Mouse (Mus musculus): ENCODE data around the gene Zc3h10. TPM values are rescaled to one million over a fixed set of nuclear protein-coding genes. Genes with fewer than 3 reads are reported as not detected.

Gene Zc3h10
- polyA plus RNA-seq, 1 experiment from 2014 or later, result 16.3 TPM

DNA sequence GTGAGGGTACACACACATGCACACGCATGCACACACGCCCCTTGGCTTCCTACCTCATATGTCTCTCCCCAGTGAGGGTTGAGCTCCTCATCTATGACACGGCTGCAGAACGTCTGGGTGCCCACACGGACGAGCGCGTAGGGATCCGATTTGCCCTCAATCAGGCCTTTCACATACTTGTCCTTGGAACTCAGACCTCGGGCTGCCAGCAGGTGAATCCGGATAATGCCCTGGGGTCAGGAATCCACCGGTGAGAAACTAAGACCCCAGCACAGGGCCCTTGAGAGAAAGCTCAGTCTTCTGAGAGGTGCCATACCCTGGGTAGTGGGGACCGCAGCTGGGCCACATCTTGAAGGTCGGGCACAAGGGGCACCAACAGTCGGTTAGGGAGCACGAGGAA is 27.0 kb downstream of the Zc3h10 start:
- H3K4me1 ChIP-seq (replicated peaks; ENCODE audit: control insufficient read depth, insufficient read depth, low read length), result 0 out of 2 replicates have a peak, but pooled peaks cover 2% of the 10 kb centered on the region
- no peak for DNase-seq (ENCODE audit: low spot score)
- H3K4me3 ChIP-seq (replicated peaks; ENCODE audit: low read length), result no peak overlapping the region
- no peak for ATAC-seq (ENCODE audit: low FRiP score)
- H3K4me2 ChIP-seq (replicated peaks), result no peak overlapping the region
- 0 out of 2 replicates have a peak, but pooled peaks cover 12% of the 10 kb centered on the region for H3K36me3 ChIP-seq (replicated peaks; ENCODE audit: control insufficient read depth, insufficient read depth)
- WGBS, result 87% methylated on average over 16 of the region's 16 CpGs
- no peaks in the 10 kb centered on the region for H3K9me3 ChIP-seq (ENCODE audit: control insufficient read depth, low read length)
- H3K27ac ChIP-seq, result no peak overlapping the region
- peaks cover 24% of the 10 kb centered on the region for H3K27me3 ChIP-seq (ENCODE audit: control insufficient read depth, insufficient read depth, low read length)
- H3K9ac ChIP-seq, result no peak overlapping the region

DNA sequence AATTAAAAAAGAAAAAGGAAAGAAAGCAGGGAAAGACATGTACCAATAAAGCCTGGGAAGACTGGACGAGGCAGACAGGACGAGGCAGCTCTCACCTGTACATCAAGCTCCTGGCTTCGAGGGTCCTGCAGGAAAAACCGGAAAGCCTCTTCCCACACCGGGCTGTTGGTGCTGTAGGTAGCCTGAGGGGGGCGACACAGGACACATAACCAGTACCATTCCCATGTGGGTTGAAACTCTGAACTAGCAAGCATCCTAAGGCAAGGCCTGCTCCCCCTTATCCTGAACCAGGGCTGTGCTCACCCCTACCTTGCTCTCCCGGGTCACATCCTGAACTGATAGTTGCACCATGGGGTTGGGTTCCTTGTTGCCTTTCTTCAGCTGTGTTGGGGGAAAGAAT is 28.7 kb downstream of the Zc3h10 start:
- WGBS, result 66% methylated on average over 7 of the region's 7 CpGs
- no peak for DNase-seq (ENCODE audit: low spot score)
- H3K36me3 ChIP-seq (replicated peaks; ENCODE audit: control insufficient read depth, insufficient read depth), result 0 out of 2 replicates have a peak, but pooled peaks cover 17% of the 10 kb centered on the region
- no peak overlapping the region for H3K9ac ChIP-seq
- H3K9me3 ChIP-seq (ENCODE audit: control insufficient read depth, low read length), result no peaks in the 10 kb centered on the region
- H3K4me2 ChIP-seq (replicated peaks), result no peak overlapping the region
- H3K27ac ChIP-seq, result no peak overlapping the region
- no peaks in the 10 kb centered on the region for H3K4me1 ChIP-seq (replicated peaks; ENCODE audit: control insufficient read depth, insufficient read depth, low read length)
- peaks cover 17% of the 10 kb centered on the region for H3K27me3 ChIP-seq (ENCODE audit: control insufficient read depth, insufficient read depth, low read length)
- no peak overlapping the region for H3K4me3 ChIP-seq (replicated peaks; ENCODE audit: low read length)
- ATAC-seq (ENCODE audit: low FRiP score), result no peak

DNA sequence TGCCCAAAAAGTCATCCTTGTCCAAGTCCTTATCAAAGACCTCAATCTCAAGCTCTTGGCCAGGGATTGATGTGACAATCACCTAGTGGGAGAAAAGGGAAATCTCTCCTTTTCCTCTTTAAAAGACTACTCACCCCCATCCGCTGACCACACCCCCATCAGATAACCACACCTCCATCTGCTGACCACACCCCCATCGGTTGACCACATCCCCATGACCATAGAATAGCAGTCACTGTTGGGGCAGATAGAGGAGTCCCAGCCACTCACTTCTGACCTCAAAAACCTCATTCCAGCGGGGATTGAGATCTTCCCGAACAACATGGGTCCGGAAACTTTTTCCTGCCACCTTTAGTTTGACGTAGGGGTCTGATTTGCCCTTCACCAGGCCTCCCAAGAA is 30.9 kb downstream of the Zc3h10 start:
- DNase-seq (ENCODE audit: low spot score) (no peak), ATAC-seq (ENCODE audit: low FRiP score) (no peak)
- no peaks in the 10 kb centered on the region for H3K9me3 ChIP-seq (ENCODE audit: control insufficient read depth, low read length)
- no peak overlapping the region for H3K9ac ChIP-seq
- H3K27me3 ChIP-seq (ENCODE audit: control insufficient read depth, insufficient read depth, low read length), result peaks cover 16% of the 10 kb centered on the region
- no peak overlapping the region for H3K4me3 ChIP-seq (replicated peaks; ENCODE audit: low read length)
- peaks cover 36% of the 10 kb centered on the region; the same call in 1 of the 2 replicates for H3K36me3 ChIP-seq (replicated peaks; ENCODE audit: control insufficient read depth, insufficient read depth)
- WGBS, result 21% methylated on average over 6 of the region's 6 CpGs
- H3K4me1 ChIP-seq (replicated peaks; ENCODE audit: control insufficient read depth, insufficient read depth, low read length), result no peaks in the 10 kb centered on the region
- no peak overlapping the region for H3K27ac ChIP-seq
- H3K4me2 ChIP-seq (replicated peaks), result no peak overlapping the region

DNA sequence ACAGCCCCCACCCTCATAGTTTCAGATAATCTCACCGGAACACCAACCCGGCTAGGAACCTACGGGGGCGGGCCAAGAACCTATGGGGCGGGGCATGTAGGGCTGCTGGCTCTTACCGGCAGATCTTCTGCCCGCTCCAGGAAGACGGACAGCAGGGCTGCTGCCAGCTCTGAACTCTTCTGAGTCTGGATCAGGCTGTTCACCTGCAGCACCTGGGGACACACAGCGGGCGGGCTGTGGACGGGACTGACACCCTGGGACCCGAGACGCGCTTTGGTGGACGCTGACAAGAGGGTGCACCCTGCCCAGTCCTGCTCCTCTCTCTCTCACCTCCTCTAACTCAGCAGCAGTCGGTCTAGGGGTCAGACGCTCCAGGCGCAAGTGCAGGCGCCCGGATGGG is 31.5 kb downstream of the Zc3h10 start:
- H3K27me3 ChIP-seq (ENCODE audit: control insufficient read depth, insufficient read depth, low read length), result peaks cover 16% of the 10 kb centered on the region
- H3K9me3 ChIP-seq (ENCODE audit: control insufficient read depth, low read length), result no peaks in the 10 kb centered on the region
- H3K4me1 ChIP-seq (replicated peaks; ENCODE audit: control insufficient read depth, insufficient read depth, low read length), result no peaks in the 10 kb centered on the region
- H3K36me3 ChIP-seq (replicated peaks; ENCODE audit: control insufficient read depth, insufficient read depth), result peaks cover 37% of the 10 kb centered on the region; the same call in 1 of the 2 replicates
- no peak overlapping the region for H3K4me3 ChIP-seq (replicated peaks; ENCODE audit: low read length)
- H3K27ac ChIP-seq, result no peak overlapping the region
- H3K9ac ChIP-seq, result no peak overlapping the region
- no peak overlapping the region for H3K4me2 ChIP-seq (replicated peaks)
- DNase-seq (ENCODE audit: low spot score) (no peak), ATAC-seq (ENCODE audit: low FRiP score) (no peak)
- WGBS, result 17% methylated on average over 19 of the region's 20 CpGs

DNA sequence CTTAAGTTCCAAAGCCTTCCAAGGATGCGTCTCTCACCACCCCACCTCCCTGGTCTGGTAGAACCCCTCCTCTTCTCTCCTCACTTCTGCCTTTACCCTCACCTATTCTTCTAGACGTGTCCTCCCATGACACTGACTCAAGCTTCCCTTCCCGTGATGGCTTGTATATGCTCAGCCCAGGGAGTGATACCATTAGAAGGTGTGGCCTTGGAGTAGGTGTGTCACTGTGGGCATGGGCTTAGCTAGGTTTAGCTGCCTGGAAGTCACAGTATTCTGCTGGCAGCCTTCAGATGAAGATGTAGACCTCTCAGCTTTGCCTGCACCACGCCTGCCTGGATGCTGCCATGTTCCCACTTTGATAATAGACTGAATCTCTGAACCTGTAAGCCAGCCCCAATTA is 32.5 kb downstream of the Zc3h10 start:
- WGBS, result 81% methylated on average over 4 of the region's 4 CpGs
- DNase-seq (ENCODE audit: low spot score), result no peak
- no peak overlapping the region for H3K27ac ChIP-seq

DNA sequence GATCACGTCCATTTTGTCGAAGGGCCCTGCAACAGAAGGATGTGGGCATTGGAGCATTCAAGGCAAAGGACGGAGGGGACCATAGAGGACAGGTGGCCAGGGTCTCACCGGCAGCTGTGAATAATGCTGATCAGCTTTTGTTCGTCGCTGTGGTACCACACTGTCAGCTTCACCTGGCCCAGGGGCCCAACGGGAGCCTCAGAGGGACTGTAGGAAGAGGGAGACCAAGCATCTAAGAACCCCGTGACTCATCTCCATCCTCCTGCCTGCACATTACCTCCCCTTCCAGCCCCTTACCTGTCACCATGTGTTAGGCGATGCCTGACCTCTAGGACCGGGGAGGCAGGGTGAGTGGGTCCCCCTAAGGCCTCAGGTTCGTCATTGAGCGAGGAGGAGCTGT is 35.8 kb downstream of the Zc3h10 start:
- no peaks in the 10 kb centered on the region for H3K4me1 ChIP-seq (replicated peaks; ENCODE audit: control insufficient read depth, insufficient read depth, low read length)
- no peak overlapping the region for H3K27ac ChIP-seq
- ATAC-seq (ENCODE audit: low FRiP score) (no peak), DNase-seq (ENCODE audit: low spot score) (no peak)
- H3K9ac ChIP-seq, result no peak overlapping the region
- H3K36me3 ChIP-seq (replicated peaks; ENCODE audit: control insufficient read depth, insufficient read depth), result peaks cover 40% of the 10 kb centered on the region; the same call in 1 of the 2 replicates
- H3K4me3 ChIP-seq (replicated peaks; ENCODE audit: low read length), result no peak overlapping the region
- H3K27me3 ChIP-seq (ENCODE audit: control insufficient read depth, insufficient read depth, low read length), result peaks cover 4% of the 10 kb centered on the region; the same call in 1 of the 2 replicates
- WGBS, result 82% methylated on average over 12 of the region's 12 CpGs
- no peak overlapping the region for H3K4me2 ChIP-seq (replicated peaks)
- H3K9me3 ChIP-seq (ENCODE audit: control insufficient read depth, low read length), result no peaks in the 10 kb centered on the region

More for the DNA sequence above, 32.5 kb downstream of the Zc3h10 start:
- Histone ChIP-seq H3K4me2 (replicated peaks) (no peak overlapping the region), H3K4me1 (replicated peaks; ENCODE audit: control insufficient read depth, insufficient read depth, low read length) (no peaks in the 10 kb centered on the region), H3K9ac (no peak overlapping the region), H3K9me3 (ENCODE audit: control insufficient read depth, low read length) (no peaks in the 10 kb centered on the region), H3K4me3 (replicated peaks; ENCODE audit: low read length) (no peak overlapping the region), H3K36me3 (replicated peaks; ENCODE audit: control insufficient read depth, insufficient read depth) (peaks cover 41% of the 10 kb centered on the region; the same call in 1 of the 2 replicates), H3K27me3 (ENCODE audit: control insufficient read depth, insufficient read depth, low read length) (peaks cover 16% of the 10 kb centered on the region)
- no peak for ATAC-seq (ENCODE audit: low FRiP score)

DNA sequence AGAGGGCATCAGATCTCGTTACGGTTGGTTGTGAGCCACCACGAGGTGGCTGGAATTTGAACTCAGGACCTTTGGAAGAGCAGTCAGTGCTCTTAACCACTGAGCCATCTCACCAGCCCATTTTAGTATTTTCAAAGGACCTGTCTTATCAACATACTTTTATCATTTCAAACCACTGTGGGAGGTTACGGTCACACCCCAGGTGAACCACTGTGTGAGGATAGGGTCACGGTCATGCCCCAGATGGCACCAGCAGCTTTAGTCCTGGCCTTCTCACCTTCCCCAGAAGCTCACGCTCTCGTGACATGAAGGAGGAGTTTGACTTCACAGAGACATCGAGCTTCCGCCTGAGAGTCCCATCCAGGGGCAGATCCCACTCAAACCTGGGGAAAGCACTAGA is 36.4 kb downstream of the Zc3h10 start:
- no peak overlapping the region for H3K27ac ChIP-seq
- H3K36me3 ChIP-seq (replicated peaks; ENCODE audit: control insufficient read depth, insufficient read depth), result peaks cover 40% of the 10 kb centered on the region; the same call in 1 of the 2 replicates
- H3K4me3 ChIP-seq (replicated peaks; ENCODE audit: low read length), result no peak overlapping the region
- 91% methylated on average over 9 of the region's 9 CpGs for WGBS
- no peak for ATAC-seq (ENCODE audit: low FRiP score)
- no peaks in the 10 kb centered on the region for H3K4me1 ChIP-seq (replicated peaks; ENCODE audit: control insufficient read depth, insufficient read depth, low read length)
- peaks cover 3% of the 10 kb centered on the region; the same call in 1 of the 2 replicates for H3K27me3 ChIP-seq (ENCODE audit: control insufficient read depth, insufficient read depth, low read length)
- no peaks in the 10 kb centered on the region for H3K9me3 ChIP-seq (ENCODE audit: control insufficient read depth, low read length)
- DNase-seq (ENCODE audit: low spot score), result no peak
- H3K9ac ChIP-seq, result no peak overlapping the region
- H3K4me2 ChIP-seq (replicated peaks), result no peak overlapping the region

DNA sequence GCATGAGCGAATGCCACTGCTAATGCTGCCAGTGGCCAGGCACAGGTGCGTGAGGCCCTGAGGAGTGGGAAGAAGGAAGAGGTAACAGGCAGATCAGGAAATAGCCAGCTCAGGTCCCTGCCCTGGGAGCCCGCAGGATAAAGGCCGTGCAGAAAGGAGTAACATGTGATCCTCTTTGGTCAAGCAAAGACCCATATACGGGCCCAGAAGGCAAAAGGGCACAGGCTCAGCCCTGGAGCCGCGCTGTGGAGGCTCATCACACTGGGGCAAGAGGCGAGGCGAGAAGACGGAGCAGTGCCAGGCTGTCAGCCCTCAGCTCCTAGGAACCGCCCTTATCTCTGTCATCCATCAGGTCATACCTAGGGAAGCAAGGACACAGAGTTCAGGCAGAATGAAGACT is 37.3 kb downstream of the Zc3h10 start:
- no peak for ATAC-seq (ENCODE audit: low FRiP score)
- no peak for DNase-seq (ENCODE audit: low spot score)
- no peaks in the 10 kb centered on the region for H3K9me3 ChIP-seq (ENCODE audit: control insufficient read depth, low read length)
- no peaks in the 10 kb centered on the region for H3K27me3 ChIP-seq (ENCODE audit: control insufficient read depth, insufficient read depth, low read length)
- H3K4me1 ChIP-seq (replicated peaks; ENCODE audit: control insufficient read depth, insufficient read depth, low read length), result no peaks in the 10 kb centered on the region
- peaks cover 40% of the 10 kb centered on the region; the same call in 1 of the 2 replicates for H3K36me3 ChIP-seq (replicated peaks; ENCODE audit: control insufficient read depth, insufficient read depth)
- 89% methylated on average over 11 of the region's 11 CpGs for WGBS
- no peak overlapping the region for H3K27ac ChIP-seq
- no peak overlapping the region for H3K4me3 ChIP-seq (replicated peaks; ENCODE audit: low read length)
- H3K4me2 ChIP-seq (replicated peaks), result no peak overlapping the region
- no peak overlapping the region for H3K9ac ChIP-seq

DNA sequence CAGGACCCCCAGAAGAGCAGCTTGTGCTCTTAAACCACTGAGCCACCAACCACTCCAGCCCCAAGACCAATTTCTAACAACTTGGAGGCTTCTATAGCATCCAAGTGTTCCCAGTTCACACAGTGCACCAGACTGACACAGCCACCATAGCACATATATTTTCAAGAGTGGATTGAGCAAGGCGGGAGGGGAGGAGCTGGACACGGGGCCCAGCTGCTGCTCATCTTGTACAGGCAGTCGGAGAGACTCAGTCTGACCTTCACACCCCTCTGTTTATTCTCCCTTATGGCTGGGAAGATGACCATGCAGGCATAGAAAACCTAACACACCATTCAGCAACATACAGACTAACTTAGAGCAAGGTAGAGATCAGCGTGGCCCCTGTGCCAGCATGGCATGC is 37.7 kb downstream of the Zc3h10 start:
- H3K9me3 ChIP-seq (ENCODE audit: control insufficient read depth, low read length), result no peaks in the 10 kb centered on the region
- 89% methylated on average over 4 of the region's 4 CpGs for WGBS
- H3K27ac ChIP-seq, result no peak overlapping the region
- no peak overlapping the region for H3K9ac ChIP-seq
- H3K4me2 ChIP-seq (replicated peaks), result no peak overlapping the region
- no peaks in the 10 kb centered on the region for H3K27me3 ChIP-seq (ENCODE audit: control insufficient read depth, insufficient read depth, low read length)
- H3K4me3 ChIP-seq (replicated peaks; ENCODE audit: low read length), result no peak overlapping the region
- no peak for DNase-seq (ENCODE audit: low spot score)
- no peak for ATAC-seq (ENCODE audit: low FRiP score)
- no peaks in the 10 kb centered on the region for H3K4me1 ChIP-seq (replicated peaks; ENCODE audit: control insufficient read depth, insufficient read depth, low read length)
- H3K36me3 ChIP-seq (replicated peaks; ENCODE audit: control insufficient read depth, insufficient read depth), result peaks cover 40% of the 10 kb centered on the region; the same call in 1 of the 2 replicates

DNA sequence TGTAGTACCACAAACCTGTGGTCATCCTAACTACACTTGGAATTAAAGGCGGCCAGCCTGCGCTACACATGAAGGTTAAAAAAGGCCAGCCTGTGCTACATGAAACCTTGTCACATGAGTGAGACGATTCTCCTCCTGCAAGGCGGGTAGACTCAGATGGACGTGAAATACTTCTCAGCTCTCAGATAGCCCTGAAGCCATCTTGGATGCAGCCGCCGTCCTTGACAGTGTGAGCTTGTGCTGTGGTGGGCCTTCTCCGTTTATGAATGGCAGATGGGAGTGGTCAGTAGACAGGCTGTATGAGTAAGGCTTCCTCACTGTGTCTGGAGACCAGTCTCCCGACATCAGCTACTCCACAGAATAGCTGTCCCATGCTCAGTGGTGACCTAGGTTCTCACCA is 38.4 kb downstream of the Zc3h10 start:
- H3K27me3 ChIP-seq (ENCODE audit: control insufficient read depth, insufficient read depth, low read length), result no peaks in the 10 kb centered on the region
- H3K36me3 ChIP-seq (replicated peaks; ENCODE audit: control insufficient read depth, insufficient read depth), result peaks cover 39% of the 10 kb centered on the region; the same call in 1 of the 2 replicates
- no peaks in the 10 kb centered on the region for H3K9me3 ChIP-seq (ENCODE audit: control insufficient read depth, low read length)
- H3K4me3 ChIP-seq (replicated peaks; ENCODE audit: low read length), result no peak overlapping the region
- H3K4me2 ChIP-seq (replicated peaks), result no peak overlapping the region
- DNase-seq (ENCODE audit: low spot score), result no peak
- 89% methylated on average over 9 of the region's 9 CpGs for WGBS
- no peaks in the 10 kb centered on the region for H3K4me1 ChIP-seq (replicated peaks; ENCODE audit: control insufficient read depth, insufficient read depth, low read length)
- ATAC-seq (ENCODE audit: low FRiP score), result no peak
- H3K27ac ChIP-seq, result no peak overlapping the region
- H3K9ac ChIP-seq, result no peak overlapping the region

Measured in hindbrain, embryonic 14.5 days (tissue).